Mouse (Mus musculus): ENCODE measurements at regions not wholly inside any gene's neighbourhood (a gene's known extent, or its start where the extent isn't known, plus 50 kb on each side); places are given as distances from the start of the nearest gene placed in this dataset.

GRCm38 (mm10) chr4:12837097-12837426, 665.2 kb upstream of the Fam92a start:
- Histone ChIP-seq H3K9ac (ENCODE audit: low read depth, low read length) (no peak overlapping the region), H3K27ac (ENCODE audit: low read depth, low read length) (no peak overlapping the region), H3K36me3 (ENCODE audit: control insufficient read depth, insufficient read depth, low read length) (no peaks in the 10 kb centered on the region), H3K27me3 (ENCODE audit: control insufficient read depth, insufficient read depth, low read length) (no peaks in the 10 kb centered on the region), H3K4me2 (no peak overlapping the region), H3K4me3 (ENCODE audit: low read depth, low read length) (no peak overlapping the region), H3K9me3 (replicated peaks; ENCODE audit: control insufficient read depth, low read length) (no peaks in the 10 kb centered on the region), H3K4me1 (ENCODE audit: control insufficient read depth, insufficient read depth, low read length) (no peaks in the 10 kb centered on the region)
- ATAC-seq (replicated peaks; ENCODE audit: insufficient number of reproducible peaks, low FRiP score, low TSS enrichment): no peak
- WGBS (ENCODE audit: insufficient replicate concordance): 43% methylated on average over 1 of the region's 1 CpGs

- Histone ChIP-seq H3K9me3 (replicated peaks; ENCODE audit: control insufficient read depth, low read length) (no peaks in the 10 kb centered on the region), H3K36me3 (ENCODE audit: control insufficient read depth, insufficient read depth, low read length) (no peaks in the 10 kb centered on the region), H3K4me1 (ENCODE audit: control insufficient read depth, insufficient read depth, low read length) (no peaks in the 10 kb centered on the region), H3K27me3 (ENCODE audit: control insufficient read depth, insufficient read depth, low read length) (no peaks in the 10 kb centered on the region), H3K4me3 (ENCODE audit: low read depth, low read length) (no peak overlapping the region), H3K4me2 (no peak overlapping the region), H3K27ac (ENCODE audit: low read depth, low read length) (no peak overlapping the region), H3K9ac (ENCODE audit: low read depth, low read length) (no peak overlapping the region)
- no peak for ATAC-seq (replicated peaks; ENCODE audit: insufficient number of reproducible peaks, low FRiP score, low TSS enrichment)
- WGBS (ENCODE audit: insufficient replicate concordance): 64% methylated on average over 4 of the region's 4 CpGs
These were observed 664.7 kb upstream of the Fam92a start for GRCm38 (mm10) chr4:12836326-12837096.

- Histone ChIP-seq H3K9ac (ENCODE audit: low read depth, low read length) (no peak overlapping the region), H3K4me1 (ENCODE audit: control insufficient read depth, insufficient read depth, low read length) (no peaks in the 10 kb centered on the region), H3K4me3 (ENCODE audit: low read depth, low read length) (no peak overlapping the region), H3K27ac (ENCODE audit: low read depth, low read length) (no peak overlapping the region), H3K4me2 (no peak overlapping the region), H3K36me3 (ENCODE audit: control insufficient read depth, insufficient read depth, low read length) (no peaks in the 10 kb centered on the region), H3K9me3 (replicated peaks; ENCODE audit: control insufficient read depth, low read length) (no peaks in the 10 kb centered on the region), H3K27me3 (ENCODE audit: control insufficient read depth, insufficient read depth, low read length) (no peaks in the 10 kb centered on the region)
- 75% methylated on average over 1 of the region's 1 CpGs for WGBS (ENCODE audit: insufficient replicate concordance)
- ATAC-seq (replicated peaks; ENCODE audit: insufficient number of reproducible peaks, low FRiP score, low TSS enrichment): no peak
These were observed 654.6 kb upstream of the Fam92a start for GRCm38 (mm10) chr4:12826419-12826818.

GRCm38 (mm10) chr4:12814251-12814650, 642.4 kb upstream of the Fam92a start:
- H3K9me3 ChIP-seq (replicated peaks; ENCODE audit: control insufficient read depth, low read length): no peaks in the 10 kb centered on the region
- H3K9ac ChIP-seq (ENCODE audit: low read depth, low read length): no peak overlapping the region
- 73% methylated on average over 2 of the region's 2 CpGs for WGBS (ENCODE audit: insufficient replicate concordance)
- no peaks in the 10 kb centered on the region for H3K4me1 ChIP-seq (ENCODE audit: control insufficient read depth, insufficient read depth, low read length)
- ATAC-seq (replicated peaks; ENCODE audit: insufficient number of reproducible peaks, low FRiP score, low TSS enrichment): no peak
- no peaks in the 10 kb centered on the region for H3K36me3 ChIP-seq (ENCODE audit: control insufficient read depth, insufficient read depth, low read length)
- no peak overlapping the region for H3K4me2 ChIP-seq
- no peaks in the 10 kb centered on the region for H3K27me3 ChIP-seq (ENCODE audit: control insufficient read depth, insufficient read depth, low read length)
- H3K27ac ChIP-seq (ENCODE audit: low read depth, low read length): no peak overlapping the region
- no peak overlapping the region for H3K4me3 ChIP-seq (ENCODE audit: low read depth, low read length)

GRCm38 (mm10) chr4:12801186-12801585, 629.4 kb upstream of the Fam92a start:
- 44% methylated on average over 3 of the region's 3 CpGs for WGBS (ENCODE audit: insufficient replicate concordance)
- no peaks in the 10 kb centered on the region for H3K4me1 ChIP-seq (ENCODE audit: control insufficient read depth, insufficient read depth, low read length)
- H3K27ac ChIP-seq (ENCODE audit: low read depth, low read length): no peak overlapping the region
- no peak overlapping the region for H3K4me2 ChIP-seq
- ATAC-seq (replicated peaks; ENCODE audit: insufficient number of reproducible peaks, low FRiP score, low TSS enrichment): no peak
- no peaks in the 10 kb centered on the region for H3K36me3 ChIP-seq (ENCODE audit: control insufficient read depth, insufficient read depth, low read length)
- H3K27me3 ChIP-seq (ENCODE audit: control insufficient read depth, insufficient read depth, low read length): no peaks in the 10 kb centered on the region
- H3K9me3 ChIP-seq (replicated peaks; ENCODE audit: control insufficient read depth, low read length): no peaks in the 10 kb centered on the region
- H3K4me3 ChIP-seq (ENCODE audit: low read depth, low read length): no peak overlapping the region
- no peak overlapping the region for H3K9ac ChIP-seq (ENCODE audit: low read depth, low read length)

- Histone ChIP-seq H3K4me3 (ENCODE audit: low read depth, low read length) (no peak overlapping the region), H3K27me3 (ENCODE audit: control insufficient read depth, insufficient read depth, low read length) (no peaks in the 10 kb centered on the region), H3K9me3 (replicated peaks; ENCODE audit: control insufficient read depth, low read length) (no peaks in the 10 kb centered on the region), H3K4me1 (ENCODE audit: control insufficient read depth, insufficient read depth, low read length) (no peaks in the 10 kb centered on the region), H3K4me2 (no peak overlapping the region), H3K36me3 (ENCODE audit: control insufficient read depth, insufficient read depth, low read length) (no peaks in the 10 kb centered on the region), H3K27ac (ENCODE audit: low read depth, low read length) (no peak overlapping the region), H3K9ac (ENCODE audit: low read depth, low read length) (no peak overlapping the region)
- ATAC-seq (replicated peaks; ENCODE audit: insufficient number of reproducible peaks, low FRiP score, low TSS enrichment): no peak
- 73% methylated on average over 5 of the region's 5 CpGs for WGBS (ENCODE audit: insufficient replicate concordance)
These were observed 627.7 kb upstream of the Fam92a start for GRCm38 (mm10) chr4:12799564-12799963.

- WGBS (ENCODE audit: insufficient replicate concordance): 75% methylated on average over 11 of the region's 11 CpGs
- no peaks in the 10 kb centered on the region for H3K27me3 ChIP-seq (ENCODE audit: control insufficient read depth, insufficient read depth, low read length)
- H3K9me3 ChIP-seq (replicated peaks; ENCODE audit: control insufficient read depth, low read length): no peaks in the 10 kb centered on the region
- ATAC-seq (replicated peaks; ENCODE audit: insufficient number of reproducible peaks, low FRiP score, low TSS enrichment): no peak
- H3K36me3 ChIP-seq (ENCODE audit: control insufficient read depth, insufficient read depth, low read length): no peaks in the 10 kb centered on the region
- H3K4me2 ChIP-seq: no peak overlapping the region
- no peak overlapping the region for H3K27ac ChIP-seq (ENCODE audit: low read depth, low read length)
- no peak overlapping the region for H3K4me3 ChIP-seq (ENCODE audit: low read depth, low read length)
- H3K9ac ChIP-seq (ENCODE audit: low read depth, low read length): no peak overlapping the region
- H3K4me1 ChIP-seq (ENCODE audit: control insufficient read depth, insufficient read depth, low read length): no peaks in the 10 kb centered on the region
These were observed 621.1 kb upstream of the Fam92a start for GRCm38 (mm10) chr4:12792764-12793422.

- no peaks in the 10 kb centered on the region for H3K9me3 ChIP-seq (replicated peaks; ENCODE audit: control insufficient read depth, low read length)
- no peak overlapping the region for H3K4me3 ChIP-seq (ENCODE audit: low read depth, low read length)
- no peak overlapping the region for H3K4me2 ChIP-seq
- ATAC-seq (replicated peaks; ENCODE audit: insufficient number of reproducible peaks, low FRiP score, low TSS enrichment): no peak
- no peak overlapping the region for H3K9ac ChIP-seq (ENCODE audit: low read depth, low read length)
- H3K27me3 ChIP-seq (ENCODE audit: control insufficient read depth, insufficient read depth, low read length): no peaks in the 10 kb centered on the region
- no peaks in the 10 kb centered on the region for H3K36me3 ChIP-seq (ENCODE audit: control insufficient read depth, insufficient read depth, low read length)
- no peak overlapping the region for H3K27ac ChIP-seq (ENCODE audit: low read depth, low read length)
- 81% methylated on average over 9 of the region's 9 CpGs for WGBS (ENCODE audit: insufficient replicate concordance)
- H3K4me1 ChIP-seq (ENCODE audit: control insufficient read depth, insufficient read depth, low read length): no peaks in the 10 kb centered on the region
These were observed 620.2 kb upstream of the Fam92a start for GRCm38 (mm10) chr4:12791786-12792674.
